Mouse (Mus musculus): Measurements from ENCODE around the gene Il10. TPM values are rescaled to one million over a fixed set of nuclear protein-coding genes. Genes with fewer than 3 reads are reported as not detected.

Gene Il10
- polyA plus RNA-seq (2017; shearing (Covaris generic)): 10 to 100 TPM; 23.4 to 30.3 TPM

DNA sequence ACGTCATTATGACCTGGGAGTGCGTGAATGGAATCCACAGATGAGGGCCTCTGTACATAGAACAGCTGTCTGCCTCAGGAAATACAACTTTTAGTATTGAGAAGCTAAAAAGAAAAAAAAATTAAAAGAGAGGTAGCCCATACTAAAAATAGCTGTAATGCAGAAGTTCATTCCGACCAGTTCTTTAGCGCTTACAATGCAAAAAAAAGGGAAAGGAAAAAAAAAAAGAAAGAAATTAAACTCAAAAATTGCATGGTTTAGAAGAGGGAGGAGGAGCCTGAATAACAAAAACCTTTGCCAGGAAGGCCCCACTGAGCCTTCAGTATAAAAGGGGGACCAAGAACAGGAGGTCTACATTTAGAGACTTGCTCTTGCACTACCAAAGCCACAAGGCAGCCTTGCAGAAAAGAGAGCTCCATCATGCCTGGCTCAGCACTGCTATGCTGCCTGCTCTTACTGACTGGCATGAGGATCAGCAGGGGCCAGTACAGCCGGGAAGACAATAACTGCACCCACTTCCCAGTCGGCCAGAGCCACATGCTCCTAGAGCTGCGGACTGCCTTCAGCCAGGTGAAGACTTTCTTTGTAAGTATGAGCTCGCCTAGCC lies at the start of gene Il10:
Gene Il10 (plus strand): TSS at position 354 of the 607 bp plus-strand sequence.

Other genes starting within 250 kb of the Il10 start
- not detected for gene Fcamr, start 218.9 kb upstream of the Il10 start, polyA plus RNA-seq (2017; shearing (Covaris generic))
- not detected for gene Pigr, start 193.2 kb upstream of the Il10 start, polyA plus RNA-seq (2017; shearing (Covaris generic))
- 1 to 10 TPM; 4.6 to 6.9 TPM for gene Fcmr, start 154.2 kb upstream of the Il10 start, polyA plus RNA-seq (2017; shearing (Covaris generic))
- not detected for gene Il24, start 132.4 kb upstream of the Il10 start, polyA plus RNA-seq (2017; shearing (Covaris generic))
- under 1 TPM in 1 of 2 experiments, not detected in 1; 0.26 TPM for gene Il20, start 108.4 kb upstream of the Il10 start, polyA plus RNA-seq (2017; shearing (Covaris generic))
- not detected for gene Il19, start 79.7 kb upstream of the Il10 start, polyA plus RNA-seq (2017; shearing (Covaris generic))
- gene Mapkapk2, start 78.0 kb downstream of the Il10 start, polyA plus RNA-seq (2017; shearing (Covaris generic)): 100 to 1,000 TPM; 136 to 153 TPM
- under 1 TPM; 0.33 to 0.82 TPM for gene Dyrk3, start 118.5 kb downstream of the Il10 start, polyA plus RNA-seq (2017; shearing (Covaris generic))
- gene Eif2d, start 133.3 kb downstream of the Il10 start, polyA plus RNA-seq (2017; shearing (Covaris generic)): 10 to 100 TPM; 62.3 to 68.0 TPM
- 100 to 1,000 TPM; 332 to 448 TPM for gene Rassf5, start 225.4 kb downstream of the Il10 start, polyA plus RNA-seq (2017; shearing (Covaris generic))